Mouse (Mus musculus): ENCODE measurements around the gene Rnf26.

Gene Rnf26

DNA sequence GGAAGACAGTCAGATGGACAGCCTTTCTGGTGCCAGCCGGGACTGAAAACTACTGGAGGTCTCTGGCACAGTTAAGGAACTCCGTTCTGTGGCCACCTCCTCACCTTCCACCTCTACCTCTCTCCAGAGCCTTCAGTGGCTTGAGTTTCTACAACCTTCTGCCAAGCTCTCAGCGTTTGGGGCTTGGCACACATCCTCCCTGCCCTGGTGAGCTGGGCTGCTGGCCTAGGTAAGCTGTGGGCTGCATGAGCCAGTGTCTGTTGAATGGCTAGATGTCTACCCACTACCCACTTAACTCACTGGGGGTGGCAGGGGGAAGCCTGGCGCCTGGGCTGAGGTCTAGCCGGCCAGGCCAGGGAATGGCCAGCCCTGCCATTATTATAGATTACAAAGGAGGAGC lies 40.2 kb downstream of the Rnf26 start:
- DNase-seq, result no peak

DNA sequence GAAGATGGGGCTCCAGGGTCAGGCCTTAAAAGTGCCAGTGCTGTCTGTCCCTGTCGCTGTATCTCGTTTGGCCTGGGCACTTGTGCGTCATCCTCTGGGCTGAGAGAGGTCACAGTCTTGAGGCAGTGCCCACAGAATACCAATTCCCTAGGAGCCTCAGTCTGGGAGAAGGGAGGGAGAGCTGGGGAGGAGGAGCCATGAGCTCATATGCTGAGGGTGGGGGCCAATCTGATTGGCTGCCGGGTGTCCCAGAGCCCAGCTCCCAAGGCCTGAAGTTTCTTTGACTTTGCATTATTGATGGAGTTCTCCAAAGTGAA lies 40.8 kb downstream of the Rnf26 start:
- DNase-seq, result peak; percentile 72

- peak; percentile 93 for DNase-seq
Observed at GRCm38 (mm10) chr9:44071914-44072598, 41.3 kb downstream of the Rnf26 start.

- no peak for DNase-seq
Observed at GRCm38 (mm10) chr9:44070844-44071231, 42.5 kb downstream of the Rnf26 start.

GRCm38 (mm10) chr9:44070113-44070843 lies 43.0 kb downstream of the Rnf26 start:
- no peak for DNase-seq

DNA sequence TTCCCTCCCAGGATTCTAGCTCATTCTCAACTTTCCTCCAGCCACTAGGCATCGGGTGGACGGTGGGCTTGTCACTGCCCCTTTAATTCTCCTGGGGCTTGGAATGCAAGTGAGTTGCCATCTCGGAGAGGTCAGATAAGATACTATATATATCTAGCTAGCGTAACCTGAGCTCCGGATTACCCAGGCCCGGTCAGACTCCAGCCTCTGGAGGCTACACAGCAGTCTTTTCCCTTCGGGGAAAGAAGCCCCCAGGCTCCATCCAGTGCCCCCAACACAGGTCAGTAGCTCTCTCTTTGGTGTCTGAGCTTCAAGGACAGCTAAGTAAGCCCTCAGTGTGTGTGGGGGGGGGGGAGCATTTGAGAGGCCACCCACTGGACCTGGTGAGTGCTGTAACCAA lies 44.1 kb downstream of the Rnf26 start:
- DNase-seq, result no peak

GRCm38 (mm10) chr9:44067960-44068330 lies 45.4 kb downstream of the Rnf26 start:
- no peak for DNase-seq

DNA sequence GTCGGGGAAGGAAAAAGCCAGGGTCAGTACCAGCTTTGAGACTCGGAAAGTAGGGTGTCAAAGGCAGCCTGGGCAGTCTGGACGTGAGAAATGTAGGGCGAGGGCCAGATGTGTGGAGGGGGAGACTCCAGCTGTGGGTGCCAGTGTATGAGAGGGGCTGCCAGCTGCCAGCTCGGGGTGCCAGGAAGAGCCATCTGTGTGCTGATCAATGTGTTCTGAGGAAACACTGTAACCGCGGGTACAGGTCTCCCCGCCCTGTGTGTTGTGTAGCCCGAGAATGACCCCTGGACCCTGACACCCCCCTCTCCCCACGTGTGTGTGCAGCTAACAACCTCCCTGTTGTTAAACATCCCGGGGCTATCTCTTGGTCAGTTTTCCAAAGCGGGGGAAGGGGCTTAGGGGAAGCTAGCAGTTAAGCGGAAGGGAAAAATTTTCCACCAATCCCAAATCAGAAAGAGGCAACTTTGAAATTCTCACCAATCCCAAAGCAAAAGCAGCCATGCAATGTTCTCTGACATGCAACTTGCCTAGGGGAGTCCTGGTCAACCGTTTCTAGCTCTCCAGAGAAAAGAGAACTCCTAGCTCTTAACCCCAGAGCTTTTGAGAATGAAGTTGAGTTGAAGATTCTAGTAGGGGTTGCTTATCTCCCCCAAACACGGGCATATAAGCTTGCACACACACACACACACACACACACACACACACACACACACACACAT lies 45.9 kb downstream of the Rnf26 start:
- no peak for DNase-seq

DNA sequence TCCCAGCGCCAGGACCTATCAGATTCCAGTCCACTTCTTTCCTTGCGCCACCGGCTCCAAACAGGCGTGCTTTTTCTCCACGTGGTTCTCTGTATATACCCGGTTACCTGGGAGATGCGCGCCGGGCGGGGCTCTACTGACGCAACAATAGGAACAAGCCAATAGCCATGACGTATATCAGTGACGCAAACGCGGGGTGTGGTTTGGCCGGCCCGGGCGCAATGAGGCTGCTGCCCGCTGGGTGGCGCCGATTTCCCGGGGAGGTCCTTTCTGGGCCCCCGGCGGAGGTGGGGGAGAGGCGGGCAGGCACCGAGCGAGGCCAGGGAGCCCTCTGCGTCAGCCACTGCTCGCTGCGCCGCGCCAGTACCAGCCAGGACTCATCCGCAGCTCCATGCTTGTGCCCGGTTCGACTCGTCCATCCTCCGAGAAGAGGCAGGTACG lies 46.5 kb downstream of the Rnf26 start, which contains the start of gene Usp2:
Gene Usp2, plus strand, starts transcription at position 237 of the 441 bp plus-strand sequence.
- DNase-seq, result peak; percentile 99

DNA sequence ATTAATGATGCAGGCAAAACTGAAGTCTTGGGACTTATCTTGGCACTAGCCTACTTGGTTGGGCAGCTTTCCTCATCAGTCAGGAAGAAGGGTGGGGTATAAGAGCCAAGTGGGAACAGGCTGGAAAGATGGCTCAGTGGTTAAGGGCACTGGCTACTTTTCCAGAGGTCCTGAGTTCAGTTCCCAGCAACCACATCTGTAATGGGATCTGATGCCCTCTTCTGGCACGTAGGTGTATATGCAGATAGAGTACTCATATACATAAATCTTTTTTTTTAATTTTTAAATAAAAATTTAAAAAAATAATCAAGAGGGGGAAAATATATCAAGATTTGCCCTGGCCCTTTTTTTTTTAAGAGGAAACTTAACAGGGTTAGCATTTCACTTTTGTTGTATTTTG lies 48.1 kb downstream of the Rnf26 start:
- no peak for DNase-seq

DNA sequence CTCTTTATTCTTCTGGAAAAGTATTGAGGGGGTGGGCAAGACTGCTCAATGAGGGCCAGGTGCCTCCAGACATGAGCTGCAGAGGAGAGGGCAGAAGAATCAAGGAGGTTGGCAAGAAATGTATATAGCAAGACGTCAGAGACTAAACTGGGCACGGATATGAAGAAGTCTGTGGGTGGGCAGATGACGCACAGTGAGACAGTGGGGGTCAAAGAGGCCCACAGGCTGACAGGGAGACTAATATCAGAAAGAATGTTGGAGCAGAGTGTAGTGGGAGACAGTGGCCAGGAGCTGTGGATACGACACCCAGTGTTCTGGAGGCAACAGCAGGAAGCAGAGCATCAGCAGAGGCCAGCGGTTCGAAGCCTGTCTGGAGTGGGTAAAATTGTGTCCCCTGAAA lies 54.7 kb downstream of the Rnf26 start:
- no peak for DNase-seq

GRCm38 (mm10) chr9:44053936-44054335 lies 59.4 kb downstream of the Rnf26 start:
- no peak for DNase-seq

DNA sequence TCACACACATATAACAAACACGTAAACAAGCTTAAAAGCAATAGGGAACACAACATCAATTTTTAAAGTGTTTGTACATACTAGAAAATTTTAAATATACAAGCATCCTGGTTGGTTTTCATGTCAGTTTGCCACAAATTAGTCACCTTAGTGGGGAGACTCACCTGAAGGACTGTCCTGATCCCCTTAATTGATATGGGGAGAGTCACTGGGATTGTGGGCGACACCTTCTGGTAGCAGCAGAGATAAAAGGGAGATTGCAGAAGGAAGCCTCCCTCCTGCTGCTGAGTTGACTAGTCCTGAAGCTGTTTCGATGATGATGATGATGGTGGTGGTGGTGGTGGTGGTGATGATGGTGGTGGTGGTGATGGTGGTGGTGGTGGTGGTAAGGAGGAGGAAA lies 60.5 kb downstream of the Rnf26 start:
- DNase-seq, result no peak

- DNase-seq, result no peak
Observed at GRCm38 (mm10) chr9:44049381-44050165, 63.7 kb downstream of the Rnf26 start.

GRCm38 (mm10) chr9:44048541-44049380 lies 64.6 kb downstream of the Rnf26 start:
- no peak for DNase-seq

DNA sequence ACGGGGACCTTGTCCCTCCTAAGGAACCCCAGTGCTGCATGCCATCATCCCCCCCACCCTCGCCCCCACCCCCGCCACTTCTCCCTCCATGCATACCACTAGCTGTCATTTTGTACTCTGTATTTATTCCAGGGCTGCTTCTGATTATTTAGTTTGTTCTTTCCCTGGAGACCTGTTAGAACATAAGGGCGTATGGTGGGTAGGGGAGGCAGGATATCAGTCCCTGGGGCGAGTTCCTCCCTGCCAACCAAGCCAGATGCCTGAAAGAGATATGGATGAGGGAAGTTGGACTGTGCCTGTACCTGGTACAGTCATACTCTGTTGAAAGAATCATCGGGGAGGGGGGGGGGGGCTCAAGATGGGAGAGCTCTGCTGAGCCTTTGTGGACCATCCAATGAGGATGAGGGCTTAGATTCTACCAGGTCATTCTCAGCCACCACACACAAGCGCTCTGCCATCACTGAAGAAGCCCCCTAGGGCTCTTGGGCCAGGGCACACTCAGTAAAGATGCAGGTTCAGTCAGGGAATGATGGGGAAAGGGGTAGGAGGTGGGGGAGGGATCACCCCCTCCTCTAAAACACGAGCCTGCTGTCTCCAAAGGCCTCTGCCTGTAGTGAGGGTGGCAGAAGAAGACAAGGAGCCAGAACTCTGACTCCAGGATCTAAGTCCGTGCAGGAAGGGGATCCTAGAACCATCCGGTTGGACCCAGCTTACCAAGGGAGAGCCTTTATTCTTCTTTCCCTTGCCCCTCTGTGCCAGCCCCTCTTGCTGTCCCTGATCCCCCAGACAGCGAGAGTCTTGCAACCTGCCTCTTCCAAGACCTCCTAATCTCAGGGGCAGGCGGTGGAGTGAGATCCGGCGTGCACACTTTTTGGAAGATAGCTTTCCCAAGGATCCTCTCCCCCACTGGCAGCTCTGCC lies 65.5 kb downstream of the Rnf26 start:
- DNase-seq, result no peak

- no peak for DNase-seq
Observed at GRCm38 (mm10) chr9:44047071-44047470, 66.2 kb downstream of the Rnf26 start.

DNA sequence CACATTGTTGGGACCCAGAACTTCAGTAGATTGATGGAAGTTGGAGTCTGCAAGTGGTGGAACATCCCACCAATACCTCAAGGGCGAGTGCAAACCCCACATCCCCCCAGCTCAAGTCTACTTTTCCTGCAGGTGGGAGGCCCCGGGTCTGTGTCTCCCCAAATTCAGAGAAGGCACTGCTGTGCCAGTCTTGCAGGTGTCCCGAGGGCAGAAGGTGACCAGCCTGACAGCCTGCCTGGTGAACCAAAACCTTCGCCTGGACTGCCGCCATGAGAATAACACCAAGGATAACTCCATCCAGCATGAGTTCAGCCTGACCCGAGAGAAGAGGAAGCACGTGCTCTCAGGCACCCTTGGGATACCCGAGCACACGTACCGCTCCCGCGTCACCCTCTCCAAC lies 66.9 kb downstream of the Rnf26 start:
- DNase-seq, result no peak

- no peak for DNase-seq
Observed at GRCm38 (mm10) chr9:44045884-44046272, 67.4 kb downstream of the Rnf26 start.

Measured in retina, postnatal 1 day (tissue).